Mouse (Mus musculus) right cerebral cortex, adult 2 months (tissue): Measurements from ENCODE around the gene Retreg1.

ENCODE experiments used
- DNase-seq, 2 experiments: peaks; one replicate each; pipeline ENCODE4 v3.0.0; 2021 to 2022; ENCODE audit warnings: low spot score in 2 of 2

The Retreg1 gene

GRCm38 (mm10) chr15:25880192-25880591 is 37.2 kb downstream of the Retreg1 start:
- DNase-seq, result no peak

- no peak for DNase-seq
Measured at GRCm38 (mm10) chr15:25882002-25882401, 39.0 kb downstream of the Retreg1 start.

GRCm38 (mm10) chr15:25884416-25884958 is 41.5 kb downstream of the Retreg1 start:
- DNase-seq, result no peak

- DNase-seq, result peak; percentile 37 to 58
Measured at GRCm38 (mm10) chr15:25886581-25887011, 43.6 kb downstream of the Retreg1 start.

- no peak for DNase-seq
Measured at GRCm38 (mm10) chr15:25889927-25890326, 46.9 kb downstream of the Retreg1 start.

- DNase-seq, result no peak
Measured at GRCm38 (mm10) chr15:25891556-25891955, 48.6 kb downstream of the Retreg1 start.

GRCm38 (mm10) chr15:25893327-25893726 is 50.3 kb downstream of the Retreg1 start:
- no peak for DNase-seq

- DNase-seq, result no peak
Measured at GRCm38 (mm10) chr15:25896783-25897182, 53.8 kb downstream of the Retreg1 start.

GRCm38 (mm10) chr15:25897617-25898016 is 54.6 kb downstream of the Retreg1 start:
- no peak for DNase-seq

- DNase-seq, result no peak
Measured at GRCm38 (mm10) chr15:25899021-25899420, 56.0 kb downstream of the Retreg1 start.

GRCm38 (mm10) chr15:25900540-25900939 is 57.6 kb downstream of the Retreg1 start:
- DNase-seq, result peak; percentile 62 to 68

GRCm38 (mm10) chr15:25902931-25903615 is 60.1 kb downstream of the Retreg1 start:
- DNase-seq, result no peak

- DNase-seq, result no peak
Measured at GRCm38 (mm10) chr15:25904435-25905021, 61.5 kb downstream of the Retreg1 start.

GRCm38 (mm10) chr15:25909783-25910494 is 67.0 kb downstream of the Retreg1 start:
- DNase-seq, result no peak

GRCm38 (mm10) chr15:25910495-25910865 is 67.5 kb downstream of the Retreg1 start:
- no peak for DNase-seq

- DNase-seq, result no peak
Measured at GRCm38 (mm10) chr15:25910924-25911323, 67.9 kb downstream of the Retreg1 start.

- DNase-seq, result no peak
Measured at GRCm38 (mm10) chr15:25912911-25913310, 69.9 kb downstream of the Retreg1 start.

GRCm38 (mm10) chr15:25913659-25914058 is 70.7 kb downstream of the Retreg1 start:
- DNase-seq, result no peak

GRCm38 (mm10) chr15:25914160-25914559 is 71.2 kb downstream of the Retreg1 start:
- no peak for DNase-seq

GRCm38 (mm10) chr15:25915013-25915412 is 72.0 kb downstream of the Retreg1 start:
- DNase-seq, result no peak

- DNase-seq, result no peak
Measured at GRCm38 (mm10) chr15:25915574-25916205, 72.7 kb downstream of the Retreg1 start.

GRCm38 (mm10) chr15:25916252-25916651 is 73.3 kb downstream of the Retreg1 start:
- no peak for DNase-seq
